Mouse (Mus musculus) stomach, postnatal 0 days (tissue): ENCODE measurements at regions not wholly inside any gene's neighbourhood (a gene's known extent, or its start where the extent isn't known, plus 50 kb on each side); places are given as distances from the start of the nearest gene placed in this dataset.

ENCODE experiments used
- CTCF ChIP-seq: IDR thresholded peaks from 2 replicates; pipeline ENCODE4 v1.5.1; 2016; ENCODE audit warnings: antibody characterized with exemption, low read depth, mild to moderate bottlenecking, moderate library complexity
- EP300 ChIP-seq: optimal IDR thresholded peaks from 2 replicates; pipeline ENCODE3; 2016; ENCODE audit warnings: antibody characterized with exemption

- no peak for TF ChIP-seq EP300
- peak; percentile 96 for TF ChIP-seq CTCF
Measured at GRCm38 (mm10) chr10:126330305-126330969, 364.5 kb downstream of the Lrig3 start.
